Mouse (Mus musculus) neural tube, embryonic 15.5 days (tissue): ENCODE measurements around the gene Fam120a. TPM values are rescaled to one million over a fixed set of nuclear protein-coding genes. Genes with fewer than 3 reads are reported as not detected.

Experiments used
- ATAC-seq: fragments of 200-750 bp; cut with Nextera tagmentation; 2 replicates; pipeline ENCODE4 v1.8.0; 2017; ENCODE audit warnings: mild to moderate bottlenecking, moderate TSS enrichment, moderate library complexity; ENCODE audit not compliant: low FRiP score
- H3K27ac ChIP-seq: fragments of 300-500 bp; sonication (generic); replicated peaks from 2 replicates; pipeline ENCODE4 v1.5.1; 2015; ENCODE audit warnings: mild to moderate bottlenecking, inconsistent platforms
- H3K27me3 ChIP-seq: fragments of 300-500 bp; sonication (generic); replicated peaks from 2 replicates; pipeline ENCODE4 v1.6.1; 2015; ENCODE audit warnings: inconsistent platforms
- H3K36me3 ChIP-seq: fragments of 300-500 bp; sonication (generic); 2 replicates; pipeline ENCODE4 v1.6.1; 2015; ENCODE audit warnings: inconsistent platforms
- H3K4me1 ChIP-seq: fragments of 300-500 bp; sonication (generic); 2 replicates; pipeline ENCODE4 v1.6.1; 2015; ENCODE audit warnings: inconsistent platforms
- H3K4me2 ChIP-seq: fragments of 300-500 bp; sonication (generic); 2 replicates; pipeline ENCODE4 v1.6.1; 2015; ENCODE audit warnings: inconsistent platforms, mild to moderate bottlenecking, moderate library complexity
- H3K4me3 ChIP-seq: fragments of 300-500 bp; sonication (generic); replicated peaks from 2 replicates; pipeline ENCODE4 v1.5.1; 2015; ENCODE audit warnings: mild to moderate bottlenecking, inconsistent platforms
- H3K9ac ChIP-seq: fragments of 300-500 bp; sonication (generic); replicated peaks from 2 replicates; pipeline ENCODE4 v1.6.1; 2015; ENCODE audit warnings: mild to moderate bottlenecking, inconsistent platforms
- H3K9me3 ChIP-seq: fragments of 300-500 bp; sonication (generic); replicated peaks from 2 replicates; pipeline ENCODE4 v1.6.1; 2016; ENCODE audit warnings: inconsistent platforms
- WGBS: fragments of 180-500 bp; shearing (Covaris S2); methylation state at CpG from one replicate; pipeline ENCODE4 v1.1.7; 2015; ENCODE audit warnings: mixed read lengths; 5-methylcytosine and 5-hydroxymethylcytosine counted together
- polyA plus RNA-seq: library from polyadenylated mRNA; unstranded; fragments of >200 nt; fragmentation: Nextera tagmentation; extraction: Ambion mirVana; gene quantifications from 2 replicates; pipeline ENCODE4 v1.2.1, GENCODE M21; 2015

The Fam120a gene
- polyA plus RNA-seq, 1 experiment from 2014 or later: 11.5 TPM

- no peak overlapping the region for H3K4me2 ChIP-seq
- H3K27me3 ChIP-seq: no peaks in the 10 kb centered on the region
- H3K27ac ChIP-seq: no peak overlapping the region
- ATAC-seq: no peak
- no peak overlapping the region for H3K4me3 ChIP-seq
- H3K36me3 ChIP-seq: peaks cover 54% of the 10 kb centered on the region
- H3K9me3 ChIP-seq: no peaks in the 10 kb centered on the region
- H3K4me1 ChIP-seq: no peaks in the 10 kb centered on the region
- no peak overlapping the region for H3K9ac ChIP-seq
These were observed 36.1 kb downstream of the Fam120a start for GRCm38 (mm10) chr13:48931687-48932086.

GRCm38 (mm10) chr13:48931232-48931631 lies 36.6 kb downstream of the Fam120a start:
- 89% methylated on average over 5 of the region's 5 CpGs for WGBS
- Histone ChIP-seq H3K27me3 (no peaks in the 10 kb centered on the region), H3K36me3 (peaks cover 54% of the 10 kb centered on the region), H3K4me1 (no peaks in the 10 kb centered on the region), H3K4me2 (no peak overlapping the region), H3K9ac (no peak overlapping the region), H3K27ac (no peak overlapping the region), H3K4me3 (no peak overlapping the region), H3K9me3 (no peaks in the 10 kb centered on the region)
- ATAC-seq: no peak

GRCm38 (mm10) chr13:48929535-48930110 lies 38.2 kb downstream of the Fam120a start:
- no peak overlapping the region for H3K4me2 ChIP-seq
- H3K4me3 ChIP-seq: no peak overlapping the region
- no peaks in the 10 kb centered on the region for H3K9me3 ChIP-seq
- ATAC-seq: no peak
- no peak overlapping the region for H3K27ac ChIP-seq
- no peaks in the 10 kb centered on the region for H3K27me3 ChIP-seq
- no peak overlapping the region for H3K9ac ChIP-seq
- WGBS: 85% methylated on average over 3 of the region's 3 CpGs
- H3K4me1 ChIP-seq: no peaks in the 10 kb centered on the region
- peaks cover 54% of the 10 kb centered on the region for H3K36me3 ChIP-seq

- Histone ChIP-seq H3K36me3 (peaks cover 41% of the 10 kb centered on the region), H3K4me1 (no peaks in the 10 kb centered on the region), H3K9ac (no peak overlapping the region), H3K9me3 (no peaks in the 10 kb centered on the region), H3K27me3 (no peaks in the 10 kb centered on the region), H3K27ac (no peak overlapping the region), H3K4me2 (no peak overlapping the region), H3K4me3 (no peak overlapping the region)
- no peak for ATAC-seq
- whole genome bisulfite sequencing: 96% methylated on average over 2 of the region's 2 CpGs
These were observed 40.2 kb downstream of the Fam120a start for GRCm38 (mm10) chr13:48927609-48928008.

- H3K9me3 ChIP-seq: no peaks in the 10 kb centered on the region
- no peak overlapping the region for H3K4me2 ChIP-seq
- WGBS: 83% methylated on average over 2 of the region's 2 CpGs
- H3K27ac ChIP-seq: no peak overlapping the region; the same call in 1 of the 2 replicates
- no peak overlapping the region for H3K4me3 ChIP-seq
- ATAC-seq: no peak
- H3K9ac ChIP-seq: no peak overlapping the region
- H3K27me3 ChIP-seq: no peaks in the 10 kb centered on the region
- peaks cover 36% of the 10 kb centered on the region for H3K36me3 ChIP-seq
- no peaks in the 10 kb centered on the region for H3K4me1 ChIP-seq
These were observed 45.1 kb downstream of the Fam120a start for GRCm38 (mm10) chr13:48922712-48923111.

- no peaks in the 10 kb centered on the region for H3K9me3 ChIP-seq
- H3K4me3 ChIP-seq: no peak overlapping the region
- H3K4me1 ChIP-seq: no peaks in the 10 kb centered on the region
- no peak overlapping the region for H3K9ac ChIP-seq
- no peak for ATAC-seq
- H3K27me3 ChIP-seq: no peaks in the 10 kb centered on the region
- no peak overlapping the region for H3K4me2 ChIP-seq
- no peak overlapping the region for H3K27ac ChIP-seq
- WGBS: 89% methylated on average over 1 of the region's 1 CpGs
- peaks cover 39% of the 10 kb centered on the region for H3K36me3 ChIP-seq
These were observed 46.6 kb downstream of the Fam120a start for GRCm38 (mm10) chr13:48921256-48921655.

- no peak for ATAC-seq
- Histone ChIP-seq H3K4me3 (no peak overlapping the region), H3K4me2 (no peak overlapping the region), H3K9ac (no peak overlapping the region), H3K36me3 (peaks cover 47% of the 10 kb centered on the region), H3K9me3 (no peaks in the 10 kb centered on the region), H3K27ac (no peak overlapping the region), H3K27me3 (no peaks in the 10 kb centered on the region), H3K4me1 (no peaks in the 10 kb centered on the region)
- WGBS: 87% methylated on average over 7 of the region's 7 CpGs
These were observed 47.9 kb downstream of the Fam120a start for GRCm38 (mm10) chr13:48919756-48920415.

GRCm38 (mm10) chr13:48917113-48917599 lies 50.7 kb downstream of the Fam120a start:
- no peak for ATAC-seq

GRCm38 (mm10) chr13:48913680-48914079 lies 54.1 kb downstream of the Fam120a start:
- Histone ChIP-seq H3K36me3 (peaks cover 49% of the 10 kb centered on the region), H3K9ac (no peak overlapping the region), H3K4me1 (no peaks in the 10 kb centered on the region), H3K4me3 (no peak overlapping the region), H3K9me3 (no peaks in the 10 kb centered on the region), H3K27me3 (no peaks in the 10 kb centered on the region), H3K4me2 (no peak overlapping the region), H3K27ac (no peak overlapping the region)
- WGBS: 72% methylated on average over 1 of the region's 1 CpGs
- no peak for ATAC-seq

More at GRCm38 (mm10) chr13:48917113-48917599, 50.7 kb downstream of the Fam120a start:
- Histone ChIP-seq H3K4me2 (no peak overlapping the region), H3K9me3 (no peaks in the 10 kb centered on the region), H3K4me1 (no peaks in the 10 kb centered on the region), H3K36me3 (peaks cover 57% of the 10 kb centered on the region), H3K4me3 (no peak overlapping the region), H3K27ac (no peak overlapping the region), H3K9ac (no peak overlapping the region), H3K27me3 (no peaks in the 10 kb centered on the region)
- 96% methylated on average over 3 of the region's 3 CpGs for WGBS

GRCm38 (mm10) chr13:48913141-48913540 lies 54.7 kb downstream of the Fam120a start:
- 89% methylated on average over 3 of the region's 3 CpGs for WGBS
- Histone ChIP-seq H3K4me2 (no peak overlapping the region), H3K9me3 (no peaks in the 10 kb centered on the region), H3K27me3 (no peaks in the 10 kb centered on the region), H3K4me1 (no peaks in the 10 kb centered on the region), H3K4me3 (no peak overlapping the region), H3K9ac (no peak overlapping the region), H3K36me3 (peaks cover 54% of the 10 kb centered on the region), H3K27ac (no peak overlapping the region)
- ATAC-seq: no peak

- Histone ChIP-seq H3K27me3 (no peaks in the 10 kb centered on the region), H3K27ac (no peak overlapping the region), H3K9me3 (no peaks in the 10 kb centered on the region), H3K9ac (no peak overlapping the region), H3K4me1 (no peaks in the 10 kb centered on the region), H3K36me3 (peaks cover 53% of the 10 kb centered on the region), H3K4me3 (no peak overlapping the region), H3K4me2 (no peak overlapping the region)
- 86% methylated on average over 7 of the region's 7 CpGs for WGBS
- ATAC-seq: no peak
These were observed 56.4 kb downstream of the Fam120a start for GRCm38 (mm10) chr13:48911426-48911825.

- peaks cover 59% of the 10 kb centered on the region for H3K36me3 ChIP-seq
These were observed 62.4 kb downstream of the Fam120a start for GRCm38 (mm10) chr13:48905458-48905857.

More at GRCm38 (mm10) chr13:48905458-48905857, 62.4 kb downstream of the Fam120a start:
- Histone ChIP-seq H3K4me2 (no peak overlapping the region), H3K27me3 (no peaks in the 10 kb centered on the region), H3K4me1 (no peaks in the 10 kb centered on the region), H3K9me3 (no peaks in the 10 kb centered on the region), H3K4me3 (no peak overlapping the region), H3K27ac (no peak overlapping the region), H3K9ac (no peak overlapping the region)
- no peak for ATAC-seq
- 90% methylated on average over 2 of the region's 2 CpGs for WGBS
